Mouse (Mus musculus): ENCODE data around the gene Fgf5. TPM values are rescaled to one million over a fixed set of nuclear protein-coding genes. Genes with fewer than 3 reads are reported as not detected.

The Fgf5 gene
- not detected for total RNA-seq (2018; cell fraction: chromatin; rRNA removed)
- total RNA-seq (2018; cell fraction: cytosol; rRNA removed) = not detected
- total RNA-seq (2018; cell fraction: nucleus; rRNA removed) = not detected
- polyA plus RNA-seq (2018) = not detected in 3 replicates

- WGBS (ENCODE audit: missing documents) = 2% methylated on average over 80 of the region's 80 CpGs
- H3K4me3 ChIP-seq (ENCODE audit: inconsistent target) = no peak within 1 kb of the TSS
These were observed at the start of gene Fgf5 for GRCm38 (mm10) chr5:98253838-98254821. Gene Fgf5 (plus strand): TSS chr5:98254184.

DNA sequence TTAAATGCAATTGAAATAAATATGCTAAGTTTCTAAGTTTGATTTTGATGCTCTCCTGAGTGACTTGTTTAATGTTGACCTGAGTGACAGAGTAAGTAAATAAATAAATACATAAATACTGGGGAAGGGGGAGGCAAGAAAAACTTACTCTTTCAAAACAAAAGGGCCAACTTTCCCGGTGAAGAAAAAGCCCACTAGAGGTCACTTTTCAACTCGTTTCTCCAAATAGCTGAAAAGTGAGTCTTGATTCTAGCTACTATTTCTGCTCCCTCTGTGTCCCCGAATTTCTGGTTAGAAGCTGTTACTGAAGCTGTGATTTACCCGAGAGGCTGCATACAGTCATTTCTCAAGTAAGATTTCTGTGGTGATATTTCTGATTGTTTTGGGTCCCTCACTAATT is 41.5 kb upstream of the Fgf5 start:
- 79% methylated on average over 4 of the region's 4 CpGs for WGBS (ENCODE audit: missing documents)

More at GRCm38 (mm10) chr5:98253838-98254821, at the start of gene Fgf5:
- Histone ChIP-seq H3K79me2 (ENCODE audit: inconsistent target) (no peaks in the 10 kb centered on the region), H3K36me3 (ENCODE audit: inconsistent target) (no peaks in the 10 kb centered on the region), H3K27ac (no peak within 1 kb of the TSS)

GRCm38 (mm10) chr5:98221956-98222355 is 32.0 kb upstream of the Fgf5 start:
- Histone ChIP-seq H3K4me3 (ENCODE audit: inconsistent target) (no peak overlapping the region), H3K36me3 (ENCODE audit: inconsistent target) (no peaks in the 10 kb centered on the region), H3K27ac (no peak overlapping the region), H3K79me2 (ENCODE audit: inconsistent target) (no peaks in the 10 kb centered on the region)
- WGBS (ENCODE audit: missing documents) = 78% methylated on average over 4 of the region's 4 CpGs

More for the DNA sequence above, 41.5 kb upstream of the Fgf5 start:
- Histone ChIP-seq H3K4me3 (ENCODE audit: inconsistent target) (no peak overlapping the region), H3K79me2 (ENCODE audit: inconsistent target) (no peaks in the 10 kb centered on the region), H3K27ac (no peak overlapping the region), H3K36me3 (ENCODE audit: inconsistent target) (no peaks in the 10 kb centered on the region)

GRCm38 (mm10) chr5:98226710-98227109 is 27.3 kb upstream of the Fgf5 start:
- Histone ChIP-seq H3K36me3 (ENCODE audit: inconsistent target) (no peaks in the 10 kb centered on the region), H3K4me3 (ENCODE audit: inconsistent target) (no peak overlapping the region), H3K27ac (no peak overlapping the region), H3K79me2 (ENCODE audit: inconsistent target) (no peaks in the 10 kb centered on the region)
- WGBS (ENCODE audit: missing documents) = 85% methylated on average over 2 of the region's 2 CpGs

GRCm38 (mm10) chr5:98229456-98229855 is 24.5 kb upstream of the Fgf5 start:
- H3K79me2 ChIP-seq (ENCODE audit: inconsistent target) = no peaks in the 10 kb centered on the region
- H3K36me3 ChIP-seq (ENCODE audit: inconsistent target) = no peaks in the 10 kb centered on the region
- H3K27ac ChIP-seq = no peak overlapping the region
- 87% methylated on average over 6 of the region's 6 CpGs for WGBS (ENCODE audit: missing documents)
- no peak overlapping the region for H3K4me3 ChIP-seq (ENCODE audit: inconsistent target)

- no peak overlapping the region for H3K27ac ChIP-seq
- no peaks in the 10 kb centered on the region for H3K36me3 ChIP-seq (ENCODE audit: inconsistent target)
- 83% methylated on average over 6 of the region's 6 CpGs for WGBS (ENCODE audit: missing documents)
- no peaks in the 10 kb centered on the region for H3K79me2 ChIP-seq (ENCODE audit: inconsistent target)
- no peak overlapping the region for H3K4me3 ChIP-seq (ENCODE audit: inconsistent target)
These were observed 15.5 kb upstream of the Fgf5 start for GRCm38 (mm10) chr5:98238466-98238865.

DNA sequence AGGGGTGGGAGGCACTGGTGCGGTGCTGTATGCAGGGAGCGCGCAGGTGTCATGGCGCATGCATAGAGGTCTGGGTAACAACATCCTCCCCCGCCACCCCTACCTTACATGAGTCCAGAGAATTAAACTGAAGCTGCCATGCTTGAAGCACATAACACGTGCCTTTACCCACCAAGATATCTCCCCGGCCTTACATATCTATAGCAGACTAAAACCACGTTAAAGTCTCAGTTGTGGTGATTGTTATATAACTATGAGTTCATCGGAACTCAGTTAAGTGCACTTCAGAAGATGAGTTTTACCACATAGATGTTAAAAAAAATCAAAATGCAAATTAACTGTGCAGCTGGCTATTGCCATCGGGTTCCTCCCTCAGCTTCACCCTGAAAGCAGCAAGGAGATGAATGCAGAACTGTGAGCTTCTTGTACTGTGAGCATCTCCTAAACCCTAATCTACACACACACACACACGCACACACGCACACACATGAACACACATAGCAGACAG is 12.6 kb upstream of the Fgf5 start:
- no peaks in the 10 kb centered on the region for H3K36me3 ChIP-seq (ENCODE audit: inconsistent target)
- no peak overlapping the region for H3K4me3 ChIP-seq (ENCODE audit: inconsistent target)
- H3K79me2 ChIP-seq (ENCODE audit: inconsistent target) = no peaks in the 10 kb centered on the region
- H3K27ac ChIP-seq = no peak overlapping the region
- whole genome bisulfite sequencing (ENCODE audit: missing documents) = 92% methylated on average over 10 of the region's 12 CpGs

DNA sequence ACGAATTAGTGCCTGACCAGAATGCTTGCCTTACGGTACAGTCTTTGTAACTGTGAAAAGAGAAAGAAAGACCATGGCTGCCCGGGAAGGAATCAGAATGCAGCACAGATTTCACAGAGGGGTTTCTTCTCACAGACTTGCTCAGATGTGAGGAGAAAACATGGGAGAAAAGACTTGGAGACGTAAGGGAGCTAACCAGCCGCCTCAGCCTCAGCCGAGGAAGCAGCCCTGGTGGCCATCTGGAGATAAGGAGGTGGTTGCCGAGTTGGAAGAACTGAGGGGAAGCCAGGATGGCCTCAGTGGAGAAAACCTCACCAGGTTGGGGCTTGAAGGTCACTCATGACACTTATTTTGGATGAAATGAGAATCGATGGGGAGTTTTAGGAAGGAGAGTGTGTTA is 8.7 kb upstream of the Fgf5 start:
- Histone ChIP-seq H3K4me3 (ENCODE audit: inconsistent target) (no peak overlapping the region), H3K36me3 (ENCODE audit: inconsistent target) (no peaks in the 10 kb centered on the region), H3K79me2 (ENCODE audit: inconsistent target) (no peaks in the 10 kb centered on the region), H3K27ac (no peak overlapping the region)
- WGBS (ENCODE audit: missing documents) = 52% methylated on average over 8 of the region's 8 CpGs

DNA sequence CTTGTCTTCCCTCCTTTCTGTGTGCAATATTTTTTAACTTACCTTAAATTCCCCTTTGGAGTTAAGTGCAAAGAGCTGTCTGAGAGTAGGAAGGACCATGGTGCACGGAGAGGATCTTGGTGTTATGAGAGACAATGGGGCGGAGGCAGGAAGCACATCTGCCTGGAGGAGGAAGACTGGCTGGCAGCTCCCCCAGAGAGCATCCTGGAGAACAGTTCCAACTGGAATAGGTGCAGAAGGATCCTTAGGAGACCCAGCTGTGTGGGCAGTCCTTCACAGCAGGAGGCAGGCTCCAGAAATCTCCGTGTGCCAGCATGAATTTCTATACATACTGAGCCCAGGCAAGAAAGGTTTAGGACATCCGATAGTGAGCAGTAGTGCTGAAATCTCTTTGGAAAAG is 8.0 kb upstream of the Fgf5 start:
- no peaks in the 10 kb centered on the region for H3K79me2 ChIP-seq (ENCODE audit: inconsistent target)
- no peak overlapping the region for H3K27ac ChIP-seq
- WGBS (ENCODE audit: missing documents) = 65% methylated on average over 4 of the region's 4 CpGs
- H3K4me3 ChIP-seq (ENCODE audit: inconsistent target) = no peak overlapping the region
- H3K36me3 ChIP-seq (ENCODE audit: inconsistent target) = no peaks in the 10 kb centered on the region

GRCm38 (mm10) chr5:98246826-98247225 is 7.2 kb upstream of the Fgf5 start:
- no peaks in the 10 kb centered on the region for H3K79me2 ChIP-seq (ENCODE audit: inconsistent target)
- no peak overlapping the region for H3K27ac ChIP-seq
- 77% methylated on average over 7 of the region's 7 CpGs for WGBS (ENCODE audit: missing documents)

GRCm38 (mm10) chr5:98247516-98247915 is 6.5 kb upstream of the Fgf5 start:
- H3K4me3 ChIP-seq (ENCODE audit: inconsistent target) = no peak overlapping the region
- no peaks in the 10 kb centered on the region for H3K79me2 ChIP-seq (ENCODE audit: inconsistent target)
- no peak overlapping the region for H3K27ac ChIP-seq
- H3K36me3 ChIP-seq (ENCODE audit: inconsistent target) = no peaks in the 10 kb centered on the region
- WGBS (ENCODE audit: missing documents) = 28% methylated on average over 2 of the region's 2 CpGs

More at GRCm38 (mm10) chr5:98246826-98247225, 7.2 kb upstream of the Fgf5 start:
- no peaks in the 10 kb centered on the region for H3K36me3 ChIP-seq (ENCODE audit: inconsistent target)
- no peak overlapping the region for H3K4me3 ChIP-seq (ENCODE audit: inconsistent target)

GRCm38 (mm10) chr5:98253147-98253546 is 837 bp upstream of the Fgf5 start:
- Histone ChIP-seq H3K36me3 (ENCODE audit: inconsistent target) (no peaks in the 10 kb centered on the region), H3K4me3 (ENCODE audit: inconsistent target) (no peak overlapping the region), H3K79me2 (ENCODE audit: inconsistent target) (no peaks in the 10 kb centered on the region), H3K27ac (no peak overlapping the region)
- 51% methylated on average over 6 of the region's 6 CpGs for WGBS (ENCODE audit: missing documents)

GRCm38 (mm10) chr5:98255176-98255575 is 1.2 kb downstream of the Fgf5 start:
- Histone ChIP-seq H3K4me3 (ENCODE audit: inconsistent target) (no peak overlapping the region), H3K79me2 (ENCODE audit: inconsistent target) (no peaks in the 10 kb centered on the region), H3K36me3 (ENCODE audit: inconsistent target) (no peaks in the 10 kb centered on the region), H3K27ac (no peak overlapping the region)
- 8% methylated on average over 12 of the region's 12 CpGs for WGBS (ENCODE audit: missing documents)

DNA sequence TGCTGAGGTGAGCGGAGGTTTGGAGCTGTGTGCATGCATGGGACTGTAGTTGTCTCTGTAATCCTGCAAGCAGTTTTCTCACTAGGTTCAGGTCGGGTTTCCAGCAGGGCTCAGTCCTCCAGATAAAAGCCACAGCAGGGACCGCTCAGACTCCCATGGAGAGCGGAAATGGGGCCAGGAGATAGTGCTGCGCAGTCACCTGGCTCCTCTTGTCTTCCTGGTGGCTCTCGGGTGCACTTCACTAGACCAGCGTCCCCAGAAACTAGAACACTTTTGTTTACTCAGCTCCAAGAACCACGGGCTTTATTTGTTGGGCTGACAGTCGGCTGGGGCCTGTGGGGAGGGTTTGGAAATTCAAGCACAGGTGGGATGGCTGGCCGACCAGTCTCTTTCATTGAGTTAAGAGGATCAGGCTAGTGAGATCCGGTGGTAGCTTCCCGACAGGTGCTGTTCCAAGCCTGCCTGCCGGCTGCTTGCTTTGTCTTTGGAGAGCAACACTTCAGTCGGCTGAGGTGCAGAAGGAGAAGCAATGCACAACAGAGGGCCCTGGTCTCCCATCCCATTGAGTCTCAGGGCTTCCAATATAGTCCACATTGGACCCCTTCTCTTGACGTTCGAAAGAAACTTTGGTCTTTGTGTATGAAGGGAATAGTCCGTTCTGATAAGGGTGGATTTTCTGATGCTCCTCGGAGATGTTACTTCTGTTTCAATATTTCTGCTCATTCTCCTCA is 1.9 kb downstream of the Fgf5 start:
- H3K36me3 ChIP-seq (ENCODE audit: inconsistent target) = no peaks in the 10 kb centered on the region
- H3K4me3 ChIP-seq (ENCODE audit: inconsistent target) = no peak overlapping the region
- no peaks in the 10 kb centered on the region for H3K79me2 ChIP-seq (ENCODE audit: inconsistent target)
- WGBS (ENCODE audit: missing documents) = 13% methylated on average over 18 of the region's 18 CpGs
- H3K27ac ChIP-seq = no peak overlapping the region
